Mouse (Mus musculus) liver, embryonic 14.5 days (tissue): ENCODE data around the gene Spon2. TPM values are rescaled to one million over a fixed set of nuclear protein-coding genes. Genes with fewer than 3 reads are reported as not detected.

Experiments used
- ATAC-seq: fragments of 200-750 bp; cut with Nextera tagmentation; 2 replicates; pipeline ENCODE4 v1.8.0; 2017; ENCODE audit warnings: moderate number of reproducible peaks, mild to moderate bottlenecking, moderate library complexity; ENCODE audit not compliant: insufficient read depth
- DNase-seq, 3 experiments: peaks; one replicate each; pipeline ENCODE4 v3.0.0-alpha.2; 2012 to 2013; ENCODE audit warnings: low read depth in 3 of 3, low spot score in 3 of 3
- H3K27ac ChIP-seq: fragments of 300-500 bp; sonication (generic); 2 replicates; pipeline ENCODE4 v1.5.1; 2014; ENCODE audit warnings: moderate library complexity, mild to moderate bottlenecking, control low read depth, inconsistent platforms
- H3K27me3 ChIP-seq: fragments of 300-500 bp; sonication (generic); 2 replicates; pipeline ENCODE4 v1.6.1; 2014; ENCODE audit warnings: mild to moderate bottlenecking, low read length, moderate library complexity; ENCODE audit not compliant: control insufficient read depth, insufficient read depth
- H3K36me3 ChIP-seq: fragments of 300-500 bp; sonication (generic); replicated peaks from 2 replicates; pipeline ENCODE4 v1.6.1; 2014; ENCODE audit warnings: low read depth; ENCODE audit not compliant: control insufficient read depth, insufficient read depth
- H3K4me1 ChIP-seq, 2 experiments: fragments of 200-500 bp in 1 of 2; fragments of 300-500 bp in 1 of 2; sonication (generic) in 1 of 2; replicated peaks; 2 replicates each; pipeline ENCODE4 v1.6.1; 2012 to 2014; ENCODE audit warnings: antibody characterized with exemption in 1 of 2, inconsistent platforms in 1 of 2, low read length in 1 of 2; ENCODE audit not compliant: control insufficient read depth in 2 of 2, insufficient read depth in 2 of 2
- H3K4me2 ChIP-seq: fragments of 300-500 bp; sonication (generic); 2 replicates; pipeline ENCODE4 v1.6.1; 2014; ENCODE audit warnings: low read depth, mild to moderate bottlenecking, control low read depth, moderate library complexity
- H3K4me3 ChIP-seq, 2 experiments: fragments of 200-500 bp in 1 of 2; fragments of 300-500 bp in 1 of 2; sonication (generic) in 1 of 2; 2 replicates each; pipeline ENCODE4 v1.5.1; 2012 to 2014; ENCODE audit warnings: low read depth in 2 of 2, low read length in 2 of 2, mild to moderate bottlenecking in 2 of 2, control low read depth in 1 of 2, inconsistent platforms in 1 of 2, moderate library complexity in 1 of 2; ENCODE audit not compliant: insufficient read depth in 1 of 2
- H3K9ac ChIP-seq: fragments of 300-500 bp; sonication (generic); replicated peaks from 2 replicates; pipeline ENCODE4 v1.6.1; 2014; ENCODE audit warnings: mild to moderate bottlenecking, control low read depth, moderate library complexity
- H3K9me3 ChIP-seq: fragments of 300-500 bp; sonication (generic); 2 replicates; pipeline ENCODE4 v1.6.1; 2016; ENCODE audit warnings: low read length, mixed read lengths; ENCODE audit not compliant: control insufficient read depth
- CTCF ChIP-seq: IDR thresholded peaks from 2 replicates; pipeline ENCODE4 v1.5.1; 2016; ENCODE audit warnings: antibody characterized with exemption, low read depth, control low read depth
- EP300 ChIP-seq: IDR thresholded peaks from 2 replicates; pipeline ENCODE4 v1.6.1; 2016; ENCODE audit warnings: antibody characterized with exemption, low read depth
- WGBS: fragments of 180-500 bp; shearing (Covaris S2); extraction: QIAGEN DNeasy Blood & Tissue Kit; methylation state at CpG from one replicate; pipeline ENCODE4 v1.1.7; 2014; ENCODE audit not compliant: insufficient replicate concordance; 5-methylcytosine and 5-hydroxymethylcytosine counted together
- polyA plus RNA-seq, 2 experiments: library from polyadenylated mRNA; depleted of rRNA in 1 of 2; stranded (reverse) in 1 of 2; unstranded in 1 of 2; fragments of >200 nt; fragmentation: Nextera tagmentation in 1 of 2; extraction: Ambion mirVana in 1 of 2; gene quantifications; 2 replicates each; pipeline versions ENCODE4 v1.2.1 to v1.2.3; 2012 to 2014

The Spon2 gene
- polyA plus RNA-seq, 2 experiments: 6.9 to 10.4 TPM

DNA sequence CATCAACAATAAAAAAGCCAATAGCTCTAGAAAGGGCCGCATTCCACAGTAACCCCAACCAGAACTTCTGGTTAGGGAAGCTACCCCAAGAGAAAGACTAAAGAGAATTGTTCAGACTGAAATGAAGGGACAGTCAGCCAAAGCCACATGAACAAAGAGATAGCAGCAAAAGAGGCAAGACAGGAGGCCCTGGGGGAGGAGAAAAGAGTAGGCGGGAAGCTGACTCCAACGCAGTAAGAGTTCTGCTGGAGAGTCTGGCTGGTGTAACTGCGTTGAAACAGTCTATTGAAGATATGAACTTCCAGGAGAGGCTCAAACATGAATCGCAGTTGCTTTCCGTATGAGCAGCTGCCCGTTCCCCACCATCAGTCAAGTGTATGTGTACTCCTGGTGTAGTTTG is 6.2 kb upstream of the Spon2 start:
- Histone ChIP-seq H3K4me2 (peak overlapping the region; percentile 9; the same call in 1 of the 2 replicates), H3K27ac (no peak overlapping the region), H3K9ac (no peak overlapping the region), H3K27me3 (no peaks in the 10 kb centered on the region), H3K4me1 (peaks cover 6 to 20% of the 10 kb centered on the region in 2 experiments; a peak in 3 of 4 replicates), H3K4me3 (no peak overlapping the region), H3K36me3 (no peaks in the 10 kb centered on the region), H3K9me3 (no peaks in the 10 kb centered on the region)
- ATAC-seq: peak; percentile 47; the same call in 1 of the 2 replicates
- TF ChIP-seq EP300: no peak
- TF ChIP-seq CTCF: no peak
- peak in 1 of 3 experiments; percentile 17 for DNase-seq
- WGBS: 51% methylated on average over 7 of the region's 7 CpGs

GRCm38 (mm10) chr5:33222841-33223744 is 4.8 kb upstream of the Spon2 start:
- DNase-seq (no peak), ATAC-seq (no peak)
- Histone ChIP-seq H3K4me2 (no peak overlapping the region), H3K27ac (no peak overlapping the region), H3K27me3 (no peaks in the 10 kb centered on the region), H3K36me3 (no peaks in the 10 kb centered on the region), H3K9ac (no peak overlapping the region), H3K9me3 (no peaks in the 10 kb centered on the region), H3K4me1 (peaks cover 13 to 33% of the 10 kb centered on the region in 2 experiments; a peak in 3 of 4 replicates), H3K4me3 (no peak overlapping the region)
- WGBS: 44% methylated on average over 9 of the region's 9 CpGs
- TF ChIP-seq CTCF: no peak
- no peak for TF ChIP-seq EP300

DNA sequence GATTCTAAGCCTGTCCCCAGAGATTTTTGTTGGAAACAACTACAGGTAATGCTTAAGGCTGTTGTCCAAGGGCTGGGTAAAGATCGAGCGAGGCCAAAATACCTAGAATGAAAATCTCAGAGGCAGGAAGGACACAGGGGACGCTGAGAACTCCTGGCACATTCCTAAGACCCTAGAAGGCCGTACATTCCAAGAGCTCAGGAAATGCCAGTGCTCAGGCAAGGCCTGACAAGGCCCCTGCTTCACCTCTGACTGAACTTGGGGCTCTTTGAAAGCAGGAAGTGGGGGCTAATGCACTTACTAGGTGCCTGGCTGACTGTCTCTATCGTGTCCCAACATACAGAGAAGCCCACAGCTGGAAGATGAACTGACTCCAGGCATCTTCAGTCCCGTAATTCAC is 4.1 kb upstream of the Spon2 start:
- Histone ChIP-seq H3K9me3 (no peaks in the 10 kb centered on the region), H3K4me2 (no peak overlapping the region), H3K9ac (no peak overlapping the region), H3K4me1 (peaks cover 19 to 40% of the 10 kb centered on the region in 2 experiments), H3K27ac (no peak overlapping the region), H3K36me3 (no peaks in the 10 kb centered on the region), H3K27me3 (no peaks in the 10 kb centered on the region), H3K4me3 (no peak overlapping the region)
- DNase-seq (no peak), ATAC-seq (no peak)
- TF ChIP-seq CTCF (no peak), EP300 (no peak)
- WGBS: 31% methylated on average over 6 of the region's 6 CpGs

- H3K4me1 ChIP-seq: peaks cover 19 to 45% of the 10 kb centered on the region in 2 experiments
These were observed 2.2 kb upstream of the Spon2 start for GRCm38 (mm10) chr5:33220350-33221044.

DNA sequence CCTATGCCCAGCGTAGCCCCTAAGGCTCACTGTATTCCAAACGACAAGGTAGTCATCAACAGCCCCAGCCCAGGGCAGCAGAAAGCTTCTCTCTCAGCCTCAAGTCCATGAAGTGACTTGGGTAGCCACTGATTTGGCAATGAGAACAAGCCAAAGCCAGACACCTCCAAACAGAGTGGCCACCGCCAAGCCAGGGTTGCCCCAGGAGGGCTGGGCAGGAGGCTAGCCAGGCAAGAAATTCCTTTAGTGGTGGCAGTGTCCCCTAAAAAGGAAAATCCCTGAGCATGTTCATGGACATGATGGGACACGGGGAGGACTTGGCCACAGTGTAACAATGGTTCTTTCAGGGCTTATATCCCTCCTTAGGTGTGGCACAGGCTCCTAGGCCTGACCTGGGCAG is 1.6 kb upstream of the Spon2 start:
- TF ChIP-seq CTCF: no peak
- no peak for DNase-seq
- no peak overlapping the region for H3K27ac ChIP-seq

More at GRCm38 (mm10) chr5:33220350-33221044, 2.2 kb upstream of the Spon2 start:
- TF ChIP-seq CTCF (no peak), EP300 (no peak)
- no peaks in the 10 kb centered on the region for H3K36me3 ChIP-seq
- H3K27me3 ChIP-seq: no peaks in the 10 kb centered on the region
- 68% methylated on average over 10 of the region's 10 CpGs for WGBS
- H3K9ac ChIP-seq: no peak overlapping the region
- no peak overlapping the region for H3K27ac ChIP-seq
- H3K4me2 ChIP-seq: no peak overlapping the region
- no peak overlapping the region for H3K4me3 ChIP-seq
- H3K9me3 ChIP-seq: no peaks in the 10 kb centered on the region
- DNase-seq (no peak), ATAC-seq (no peak)

More for the DNA sequence above, 1.6 kb upstream of the Spon2 start:
- Histone ChIP-seq H3K36me3 (no peaks in the 10 kb centered on the region), H3K9me3 (no peaks in the 10 kb centered on the region), H3K4me3 (no peak overlapping the region), H3K9ac (no peak overlapping the region), H3K27me3 (no peaks in the 10 kb centered on the region), H3K4me2 (no peak overlapping the region), H3K4me1 (peaks cover 19 to 41% of the 10 kb centered on the region in 2 experiments)
- no peak for ATAC-seq
- WGBS: 74% methylated on average over 4 of the region's 4 CpGs
